Mouse (Mus musculus) MEL (cell line): ENCODE results near the gene Pars2. TPM values are rescaled to one million over a fixed set of nuclear protein-coding genes. Genes with fewer than 3 reads are reported as not detected.

Source experiments
- DNase-seq: peaks from one replicate; pipeline ENCODE4 v3.0.0; 2011; ENCODE audit warnings: low read depth, low spot score
- H3K27ac ChIP-seq: 2 replicates; pipeline ENCODE4 v1.5.1; 2012; ENCODE audit warnings: low read depth, mild to moderate bottlenecking, control low read depth, low read length, moderate library complexity; ENCODE audit not compliant: control insufficient read depth
- H3K27me3 ChIP-seq, 2 experiments: fragments of 150-350 bp in 1 of 2; sonication (generic) in 1 of 2; 2 replicates each; pipeline ENCODE4 v1.6.1; 2012; ENCODE audit warnings: low read length in 2 of 2, mild to moderate bottlenecking in 2 of 2, improper control_type of control experiment in 1 of 2, moderate library complexity in 1 of 2; ENCODE audit not compliant: insufficient read depth in 2 of 2, control insufficient read depth in 1 of 2
- H3K36me3 ChIP-seq, 2 experiments: 2 replicates each; pipeline ENCODE4 v1.6.1; 2012 to 2014; ENCODE audit warnings: low read length in 2 of 2, improper control_type of control experiment in 1 of 2, inconsistent platforms in 1 of 2, mild to moderate bottlenecking in 1 of 2; ENCODE audit not compliant: insufficient read depth in 2 of 2, control insufficient read depth in 1 of 2
- H3K4me1 ChIP-seq, 2 experiments: fragments of 150-350 bp in 1 of 2; sonication (generic) in 1 of 2; 2 replicates each; pipeline ENCODE4 v1.6.1; 2012; ENCODE audit warnings: low read length in 2 of 2, improper control_type of control experiment in 1 of 2, mild to moderate bottlenecking in 1 of 2; ENCODE audit not compliant: insufficient read depth in 2 of 2, control insufficient read depth in 1 of 2
- H3K4me3 ChIP-seq, 2 experiments: fragments of 150-350 bp in 1 of 2; sonication (generic) in 1 of 2; 2 replicates each; pipeline ENCODE4 v1.5.1; 2012; ENCODE audit warnings: low read depth in 2 of 2, low read length in 2 of 2, mild to moderate bottlenecking in 2 of 2, moderate library complexity in 2 of 2, control low read depth in 1 of 2, improper control_type of control experiment in 1 of 2; ENCODE audit not compliant: control insufficient read depth in 1 of 2, insufficient read depth in 1 of 2
- H3K79me2 ChIP-seq: 2 replicates; pipeline ENCODE4 v1.6.1; 2012; ENCODE audit warnings: mild to moderate bottlenecking, low read length, moderate library complexity; ENCODE audit not compliant: control insufficient read depth, poor library complexity, insufficient read depth
- H3K9ac ChIP-seq: 2 replicates; pipeline ENCODE4 v1.6.1; 2012; ENCODE audit warnings: low read depth, mild to moderate bottlenecking, control low read depth, low read length, moderate library complexity; ENCODE audit not compliant: control insufficient read depth, poor library complexity, severe bottlenecking
- H3K9me3 ChIP-seq: fragments of 150-350 bp; sonication (generic); replicated peaks from 2 replicates; pipeline ENCODE4 v1.6.1; 2012; ENCODE audit warnings: mild to moderate bottlenecking, low read length, improper control_type of control experiment, moderate library complexity; ENCODE audit not compliant: insufficient read depth
- BHLHE40 ChIP-seq: IDR thresholded peaks from 2 replicates; pipeline ENCODE4 v1.6.1; 2012; ENCODE audit warnings: low read depth, mild to moderate bottlenecking, inconsistent platforms, low read length, improper control_type of control experiment, borderline replicate concordance
- CHD1 ChIP-seq: IDR thresholded peaks from 2 replicates; pipeline ENCODE4 v1.6.1; 2012; ENCODE audit warnings: low read depth, mild to moderate bottlenecking, inconsistent platforms, low read length, improper control_type of control experiment
- CHD2 ChIP-seq: IDR thresholded peaks from 2 replicates; pipeline ENCODE4 v1.6.1; 2011; ENCODE audit warnings: low read length, improper control_type of control experiment
- CTCF ChIP-seq, 3 experiments: IDR thresholded peaks in 2 of 3; conservative IDR thresholded peaks in 1 of 3; 2 replicates each; pipeline ENCODE4 v1.5.1; 2011 to 2012; ENCODE audit warnings: low read length in 3 of 3, low read depth in 2 of 3, mild to moderate bottlenecking in 2 of 3, improper control_type of control experiment in 1 of 3, inconsistent platforms in 1 of 3, mixed read lengths in 1 of 3, moderate library complexity in 1 of 3; ENCODE audit not compliant: control insufficient read depth in 1 of 3, insufficient read depth in 1 of 3, poor library complexity in 1 of 3, severe bottlenecking in 1 of 3
- E2F4 ChIP-seq: IDR thresholded peaks from 2 replicates; pipeline ENCODE4 v1.6.1; 2011; ENCODE audit warnings: low read depth, low read length, improper control_type of control experiment, borderline replicate concordance
- ELF1 ChIP-seq: IDR thresholded peaks from 2 replicates; pipeline ENCODE4 v1.6.1; 2014; ENCODE audit warnings: low read depth, mild to moderate bottlenecking, inconsistent platforms, low read length, improper control_type of control experiment, moderate library complexity
- EP300 ChIP-seq, 2 experiments: IDR thresholded peaks; 2 replicates each; pipeline ENCODE4 v1.6.1; 2011; ENCODE audit warnings: improper control_type of control experiment in 2 of 2, low read length in 2 of 2, low read depth in 1 of 2, mild to moderate bottlenecking in 1 of 2
- ETS1 ChIP-seq: IDR thresholded peaks from 2 replicates; pipeline ENCODE4 v1.6.1; 2012; ENCODE audit warnings: low read depth, mild to moderate bottlenecking, inconsistent platforms, low read length, improper control_type of control experiment, moderate library complexity
- GABPA ChIP-seq: IDR thresholded peaks from 2 replicates; pipeline ENCODE4 v1.6.1; 2012; ENCODE audit warnings: low read depth, mild to moderate bottlenecking, inconsistent platforms, low read length, improper control_type of control experiment, moderate library complexity
- GATA1 ChIP-seq: IDR thresholded peaks from 2 replicates; pipeline ENCODE4 v1.6.1; 2011; ENCODE audit warnings: low read depth, low read length, improper control_type of control experiment
- JUND ChIP-seq: IDR thresholded peaks from 2 replicates; pipeline ENCODE4 v1.6.1; 2011; ENCODE audit warnings: low read depth, mild to moderate bottlenecking, improper control_type of control experiment, low read length
- MAX ChIP-seq: IDR thresholded peaks from 2 replicates; pipeline ENCODE4 v1.6.1; 2011; ENCODE audit warnings: low read length, improper control_type of control experiment
- MAZ ChIP-seq: IDR thresholded peaks from 2 replicates; pipeline ENCODE4 v1.6.1; 2012; ENCODE audit warnings: low read depth, mild to moderate bottlenecking, inconsistent platforms, low read length, improper control_type of control experiment
- MEF2A ChIP-seq: IDR thresholded peaks from 2 replicates; pipeline ENCODE4 v1.6.1; 2014; ENCODE audit warnings: low read depth, mild to moderate bottlenecking, inconsistent platforms, low read length, improper control_type of control experiment; ENCODE audit not compliant: poor library complexity, insufficient replicate concordance, severe bottlenecking; ENCODE audit errors: extremely low read depth
- MXI1 ChIP-seq: IDR thresholded peaks from 2 replicates; pipeline ENCODE4 v1.6.1; 2011; ENCODE audit warnings: mild to moderate bottlenecking, low read depth, low read length, improper control_type of control experiment
- MYB ChIP-seq: IDR thresholded peaks from 2 replicates; pipeline ENCODE4 v1.6.1; 2011; ENCODE audit warnings: mild to moderate bottlenecking, low read depth, low read length, improper control_type of control experiment
- MYC ChIP-seq: IDR thresholded peaks from 2 replicates; pipeline ENCODE4 v1.6.1; 2011; ENCODE audit warnings: low read depth, mild to moderate bottlenecking, low read length, improper control_type of control experiment, moderate library complexity
- NELFE ChIP-seq: IDR thresholded peaks from 2 replicates; pipeline ENCODE4 v1.6.1; 2011; ENCODE audit warnings: low read depth, low read length, improper control_type of control experiment
- NRF1 ChIP-seq: IDR thresholded peaks from 2 replicates; pipeline ENCODE4 v1.6.1; 2014; ENCODE audit warnings: low read depth, mild to moderate bottlenecking, inconsistent platforms, low read length, improper control_type of control experiment, moderate library complexity; ENCODE audit not compliant: poor library complexity, insufficient read depth, severe bottlenecking
- POLR2A ChIP-seq, 2 experiments: IDR thresholded peaks; 2 replicates each; pipeline ENCODE4 v1.6.1; 2011 to 2012; ENCODE audit warnings: low read length in 2 of 2, mild to moderate bottlenecking in 2 of 2, control low read depth in 1 of 2, improper control_type of control experiment in 1 of 2, low read depth in 1 of 2, moderate library complexity in 1 of 2; ENCODE audit not compliant: control insufficient read depth in 1 of 2, insufficient read depth in 1 of 2, poor library complexity in 1 of 2
- POLR2AphosphoS2 ChIP-seq: IDR thresholded peaks from 2 replicates; pipeline ENCODE4 v1.6.1; 2011; ENCODE audit warnings: low read length, improper control_type of control experiment
- POLR2AphosphoS5 ChIP-seq: IDR thresholded peaks from 2 replicates; pipeline ENCODE4 v1.6.1; 2012; ENCODE audit warnings: low read depth, borderline replicate concordance, mild to moderate bottlenecking, inconsistent platforms, low read length, moderate library complexity, mixed read lengths
- RAD21 ChIP-seq: IDR thresholded peaks from 2 replicates; pipeline ENCODE4 v1.6.1; 2011; ENCODE audit warnings: mild to moderate bottlenecking, low read depth, low read length, improper control_type of control experiment
- RCOR1 ChIP-seq: IDR thresholded peaks from 2 replicates; pipeline ENCODE4 v1.6.1; 2012; ENCODE audit warnings: low read depth, mild to moderate bottlenecking, inconsistent platforms, low read length, improper control_type of control experiment
- SIN3A ChIP-seq: IDR thresholded peaks from 2 replicates; pipeline ENCODE4 v1.6.1; 2012; ENCODE audit warnings: low read length, improper control_type of control experiment, inconsistent platforms
- SMC3 ChIP-seq: IDR thresholded peaks from 2 replicates; pipeline ENCODE4 v1.6.1; 2011; ENCODE audit warnings: low read depth, low read length, improper control_type of control experiment
- TAL1 ChIP-seq: IDR thresholded peaks from 2 replicates; pipeline ENCODE4 v1.6.1; 2012; ENCODE audit warnings: mild to moderate bottlenecking, inconsistent platforms, low read length, moderate library complexity, mixed read lengths
- TBP ChIP-seq: IDR thresholded peaks from 2 replicates; pipeline ENCODE4 v1.8.0; 2011; ENCODE audit warnings: low read depth, low read length, improper control_type of control experiment
- TCF12 ChIP-seq: IDR thresholded peaks from 2 replicates; pipeline ENCODE4 v1.6.1; 2014; ENCODE audit warnings: low read depth, mild to moderate bottlenecking, inconsistent platforms, low read length, improper control_type of control experiment, moderate library complexity
- UBTF ChIP-seq: IDR thresholded peaks from 2 replicates; pipeline ENCODE4 v1.6.1; 2012; ENCODE audit warnings: low read depth, mild to moderate bottlenecking, inconsistent platforms, low read length, improper control_type of control experiment, moderate library complexity, borderline replicate concordance; ENCODE audit not compliant: insufficient read depth
- USF1 ChIP-seq: IDR thresholded peaks from 2 replicates; pipeline ENCODE4 v1.6.1; 2014; ENCODE audit warnings: low read depth, mild to moderate bottlenecking, inconsistent platforms, low read length, improper control_type of control experiment, moderate library complexity
- USF2 ChIP-seq, 2 experiments: IDR thresholded peaks; 2 replicates each; pipeline ENCODE4 v1.6.1; 2011 to 2012; ENCODE audit warnings: improper control_type of control experiment in 2 of 2, low read length in 2 of 2, borderline replicate concordance in 1 of 2, inconsistent platforms in 1 of 2, low read depth in 1 of 2, mild to moderate bottlenecking in 1 of 2; ENCODE audit not compliant: insufficient read depth in 1 of 2
- ZC3H11A ChIP-seq: IDR thresholded peaks from 2 replicates; pipeline ENCODE4 v1.6.1; 2012; ENCODE audit warnings: low read depth, mild to moderate bottlenecking, inconsistent platforms, low read length, improper control_type of control experiment
- ZKSCAN1 ChIP-seq: IDR thresholded peaks from 2 replicates; pipeline ENCODE4 v1.6.1; 2012; ENCODE audit warnings: low read depth, mild to moderate bottlenecking, inconsistent platforms, low read length, improper control_type of control experiment, moderate library complexity
- ZMIZ1 ChIP-seq: IDR thresholded peaks from 2 replicates; pipeline ENCODE4 v1.6.1; 2012; ENCODE audit warnings: low read depth, mild to moderate bottlenecking, inconsistent platforms, low read length, improper control_type of control experiment, moderate library complexity
- ZNF384 ChIP-seq: IDR thresholded peaks from 2 replicates; pipeline ENCODE4 v1.6.1; 2012; ENCODE audit warnings: low read depth, mild to moderate bottlenecking, inconsistent platforms, low read length, improper control_type of control experiment
- polyA plus RNA-seq, 2 experiments: library from polyadenylated mRNA; stranded (reverse) in 1 of 2; unstranded in 1 of 2; fragments of >175 nt in 1 of 2; fragments of >200 nt in 1 of 2; gene quantifications; 2 replicates each; pipeline versions ENCODE4 v1.2.1 to v1.2.4; 2012; ENCODE audit warnings: low replicate concordance in 2 of 2, low read depth in 1 of 2; ENCODE audit not compliant: insufficient read length in 2 of 2, insufficient read depth in 1 of 2, missing spikeins in 1 of 2
- total RNA-seq: library from RNA; depleted of rRNA; stranded (reverse); fragments of 300-350 nt; gene quantifications from 2 replicates; pipeline ENCODE4 v1.2.3, GENCODE M21; 2012

Pars2 gene
- total and polyA plus RNA-seq, 3 experiments = 10.9 to 11.3 TPM; not detected in 1

GRCm38 (mm10) chr4:106678442-106679118, 27.7 kb downstream of the Pars2 start, which contains the start of gene Ttc4:
Ttc4 (minus strand) TSS chr4:106678944.
- H3K27ac ChIP-seq = peak within 1 kb of the TSS; percentile 50
- H3K4me3 ChIP-seq = peak within 1 kb of the TSS; percentile 93 to 96
- TF ChIP-seq MYB (no peak), MXI1 (peak; percentile 89), UBTF (no peak), RCOR1 (no peak), USF2 (IDR thresholded peaks at IDR 0.05; ENCODE audit: borderline replicate concordance in 1 of 2, insufficient read depth in 1 of 2, low read depth in 1 of 2, low read length in 2 of 2) (no peak), GATA1 (no peak), POLR2AphosphoS2 (peak; percentile 76; the same call in 1 of the 2 replicates), ELF1 (peak; percentile 67; the same call in 1 of the 2 replicates), EP300 (IDR thresholded peaks at IDR 0.05; ENCODE audit: low read depth in 1 of 2, low read length in 2 of 2) (0 out of 4 replicates have a peak, but pooled peaks of 1 of the 2 experiments have one; percentile 13), TBP (peak; percentile 80), CHD2 (no peak), TAL1 (no peak), ZMIZ1 (peak; percentile 72; the same call in 1 of the 2 replicates), CHD1 (no peak), USF1 (no peak), GABPA (no peak), TCF12 (peak; percentile 78), MEF2A (peak; percentile 46; the same call in 1 of the 2 replicates), MAZ (peak; percentile 74; the same call in 1 of the 2 replicates), E2F4 (no peak), RAD21 (no peak), JUND (no peak), MYC (peak; percentile 55; the same call in 1 of the 2 replicates), MAX (no peak), POLR2AphosphoS5 (no peak), POLR2A (IDR thresholded peaks at IDR 0.05; ENCODE audit: control insufficient read depth in 1 of 2, insufficient read depth in 1 of 2, low read depth in 1 of 2, low read length in 2 of 2, poor library complexity in 1 of 2) (peak; percentile 87 to 94), NRF1 (peak; percentile 51; the same call in 1 of the 2 replicates), CTCF (IDR thresholded peaks at IDR 0.05 in 2 of 3, conservative IDR thresholded peaks at IDR 0.05 in 1 of 3; ENCODE audit: control insufficient read depth in 1 of 3, insufficient read depth in 1 of 3, low read depth in 2 of 3, low read length in 3 of 3, poor library complexity in 1 of 3, severe bottlenecking in 1 of 3) (no peak), ZC3H11A (no peak), SIN3A (peak; percentile 91), ZKSCAN1 (no peak), SMC3 (no peak), NELFE (peak; percentile 93), ZNF384 (no peak), BHLHE40 (no peak), ETS1 (peak; percentile 44; the same call in 1 of the 2 replicates)

More at GRCm38 (mm10) chr4:106678442-106679118, 27.7 kb downstream of the Pars2 start, which contains the start of gene Ttc4:
- peaks cover 4 to 14% of the 10 kb centered on the region in 2 experiments; a peak in 3 of 4 replicates for H3K4me1 ChIP-seq
- peaks cover 11% of the 10 kb centered on the region for H3K79me2 ChIP-seq
- peak; percentile 97 for DNase-seq
- H3K9me3 ChIP-seq = no peaks in the 10 kb centered on the region
- H3K27me3 ChIP-seq = peaks cover 3 to 7% of the 10 kb centered on the region in 2 experiments; a peak in 3 of 4 replicates
- H3K36me3 ChIP-seq = peaks cover 2 to 9% of the 10 kb centered on the region in 2 experiments
- peak within 1 kb of the TSS; percentile 97 for H3K9ac ChIP-seq
